Mouse (Mus musculus) heart, embryonic 15.5 days (tissue): Measurements from ENCODE around the gene Mtus2. TPM values are rescaled to one million over a fixed set of nuclear protein-coding genes. Genes with fewer than 3 reads are reported as not detected.

Experiments
- ATAC-seq: fragments of 200-750 bp; cut with Nextera tagmentation; replicated peaks from 2 replicates; pipeline ENCODE4 v1.8.0; 2017; ENCODE audit warnings: low read depth, moderate TSS enrichment; ENCODE audit not compliant: insufficient number of reproducible peaks, insufficient read depth, low FRiP score
- H3K27ac ChIP-seq: fragments of 300-500 bp; sonication (generic); 2 replicates; pipeline ENCODE4 v1.5.1; 2015; ENCODE audit warnings: mild to moderate bottlenecking, inconsistent platforms
- H3K27me3 ChIP-seq: fragments of 300-500 bp; sonication (generic); 2 replicates; pipeline ENCODE4 v1.6.1; 2015; ENCODE audit warnings: inconsistent platforms
- H3K36me3 ChIP-seq: fragments of 300-500 bp; sonication (generic); 2 replicates; pipeline ENCODE4 v1.6.1; 2015; ENCODE audit warnings: mild to moderate bottlenecking, inconsistent platforms
- H3K4me1 ChIP-seq: fragments of 300-500 bp; sonication (generic); replicated peaks from 2 replicates; pipeline ENCODE4 v1.6.1; 2015; ENCODE audit warnings: inconsistent platforms
- H3K4me2 ChIP-seq: fragments of 300-500 bp; sonication (generic); 2 replicates; pipeline ENCODE4 v1.6.1; 2015; ENCODE audit warnings: inconsistent platforms, mild to moderate bottlenecking, moderate library complexity
- H3K4me3 ChIP-seq: fragments of 300-500 bp; sonication (generic); 2 replicates; pipeline ENCODE4 v1.5.1; 2015; ENCODE audit warnings: mild to moderate bottlenecking, inconsistent platforms
- H3K9ac ChIP-seq: fragments of 300-500 bp; sonication (generic); 2 replicates; pipeline ENCODE4 v1.6.1; 2015; ENCODE audit warnings: mild to moderate bottlenecking, inconsistent platforms
- H3K9me3 ChIP-seq: fragments of 300-500 bp; sonication (generic); replicated peaks from 2 replicates; pipeline ENCODE4 v1.6.1; 2016; ENCODE audit warnings: inconsistent platforms
- WGBS: fragments of 180-500 bp; shearing (Covaris S2); methylation state at CpG from one replicate; pipeline ENCODE4 v1.1.7; 2015; ENCODE audit warnings: mixed read lengths; 5-methylcytosine and 5-hydroxymethylcytosine counted together
- polyA plus RNA-seq: library from polyadenylated mRNA; unstranded; fragments of >200 nt; fragmentation: Nextera tagmentation; extraction: Ambion mirVana; gene quantifications from 2 replicates; pipeline ENCODE4 v1.2.1, GENCODE M21; 2015

Mtus2 gene
- polyA plus RNA-seq, 1 experiment from 2014 or later = 121 TPM

DNA sequence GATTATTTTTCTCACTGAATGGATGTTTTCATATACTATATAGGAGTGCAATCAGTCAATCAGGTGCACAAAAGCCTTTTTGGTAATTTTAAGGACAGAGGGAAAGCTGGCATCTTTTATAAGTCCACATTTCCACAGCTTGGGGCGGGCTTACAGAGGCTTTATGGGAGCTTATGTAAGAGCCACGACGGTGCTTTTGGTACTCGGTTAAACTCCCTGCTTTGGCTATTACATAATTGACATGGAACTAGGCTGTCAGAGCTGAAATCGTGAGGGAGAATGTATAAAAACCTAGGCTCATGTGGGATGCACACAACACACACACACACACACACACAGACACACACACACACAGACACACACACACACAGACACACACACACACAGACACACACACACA lies 2.0 kb downstream of the Mtus2 start:
- H3K27ac ChIP-seq = no peak overlapping the region
- peaks cover 24% of the 10 kb centered on the region for H3K4me1 ChIP-seq
- H3K4me3 ChIP-seq = no peak overlapping the region
- no peaks in the 10 kb centered on the region for H3K36me3 ChIP-seq
- peaks cover 17% of the 10 kb centered on the region for H3K27me3 ChIP-seq
- no peak for ATAC-seq
- H3K4me2 ChIP-seq = peak overlapping the region; percentile 97
- H3K9me3 ChIP-seq = no peaks in the 10 kb centered on the region
- WGBS = 29% methylated on average over 5 of the region's 5 CpGs
- H3K9ac ChIP-seq = no peak overlapping the region

DNA sequence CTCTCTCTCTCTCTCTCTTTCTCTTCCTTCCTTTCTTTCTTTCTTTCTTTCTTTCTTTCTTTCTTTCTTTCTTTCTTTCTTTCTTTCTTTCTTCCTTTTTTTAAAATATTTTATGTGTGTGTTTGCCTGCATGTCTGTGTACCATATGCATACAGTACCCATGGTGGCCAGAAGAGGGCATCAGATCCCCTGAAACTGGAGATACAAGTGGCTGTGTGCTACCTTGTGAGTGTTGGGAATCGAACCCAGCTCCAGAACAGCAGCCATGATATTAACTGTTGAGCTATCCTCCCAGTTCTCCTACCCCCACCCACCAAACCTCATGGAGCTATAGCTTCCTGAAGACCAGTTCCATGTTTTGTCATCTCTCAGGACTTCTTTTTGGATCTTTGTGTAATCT lies 3.7 kb downstream of the Mtus2 start:
- no peaks in the 10 kb centered on the region for H3K36me3 ChIP-seq
- H3K9me3 ChIP-seq = no peaks in the 10 kb centered on the region
- H3K4me1 ChIP-seq = peaks cover 22% of the 10 kb centered on the region
- peaks cover 10% of the 10 kb centered on the region for H3K27me3 ChIP-seq
- H3K27ac ChIP-seq = no peak overlapping the region
- 85% methylated on average over 1 of the region's 1 CpGs for WGBS
- no peak for ATAC-seq
- H3K9ac ChIP-seq = no peak overlapping the region
- H3K4me3 ChIP-seq = no peak overlapping the region
- H3K4me2 ChIP-seq = no peak overlapping the region

- no peaks in the 10 kb centered on the region; the same call in 1 of the 2 replicates for H3K27me3 ChIP-seq
- no peak overlapping the region for H3K27ac ChIP-seq
- no peaks in the 10 kb centered on the region for H3K36me3 ChIP-seq
- no peaks in the 10 kb centered on the region for H3K9me3 ChIP-seq
- peaks cover 5% of the 10 kb centered on the region for H3K4me1 ChIP-seq
- WGBS = 58% methylated on average over 13 of the region's 13 CpGs
- H3K4me2 ChIP-seq = 0 out of 2 replicates have a peak overlapping the region, but pooled peaks have one; percentile 30
- no peak for ATAC-seq
- no peak overlapping the region for H3K4me3 ChIP-seq
- H3K9ac ChIP-seq = no peak overlapping the region
Measured at GRCm38 (mm10) chr5:147963820-147964580, 6.9 kb downstream of the Mtus2 start.

DNA sequence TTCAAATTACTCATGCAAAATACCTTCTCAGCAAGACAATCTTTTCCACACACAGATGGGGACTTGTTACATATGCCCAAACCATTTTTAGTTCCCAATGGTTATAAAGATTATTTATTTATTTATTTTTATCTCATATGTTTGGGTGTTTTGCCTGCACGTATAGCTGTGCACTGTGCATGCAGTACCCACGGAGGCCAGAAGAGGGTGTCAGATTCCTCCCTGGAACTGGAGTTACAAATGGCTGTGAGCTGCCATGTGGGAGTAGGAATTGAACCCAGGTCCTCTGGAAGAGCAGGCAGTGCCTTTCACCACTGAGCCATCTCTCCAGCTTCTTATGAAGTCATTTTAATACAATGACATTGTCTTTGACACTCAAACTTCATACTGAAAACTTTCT lies 7.7 kb downstream of the Mtus2 start:
- no peaks in the 10 kb centered on the region for H3K36me3 ChIP-seq
- no peaks in the 10 kb centered on the region for H3K9me3 ChIP-seq
- H3K27me3 ChIP-seq = no peaks in the 10 kb centered on the region; the same call in 1 of the 2 replicates
- no peak overlapping the region for H3K27ac ChIP-seq
- H3K4me3 ChIP-seq = no peak overlapping the region
- no peak for ATAC-seq
- 50% methylated on average over 2 of the region's 2 CpGs for WGBS
- no peak overlapping the region for H3K9ac ChIP-seq
- no peak overlapping the region for H3K4me2 ChIP-seq
- H3K4me1 ChIP-seq = peaks cover 5% of the 10 kb centered on the region; the same call in 1 of the 2 replicates

GRCm38 (mm10) chr5:147966646-147967045 lies 9.5 kb downstream of the Mtus2 start:
- Histone ChIP-seq H3K9me3 (no peaks in the 10 kb centered on the region), H3K27ac (no peak overlapping the region), H3K4me1 (peaks cover 5% of the 10 kb centered on the region; the same call in 1 of the 2 replicates), H3K9ac (no peak overlapping the region), H3K27me3 (no peaks in the 10 kb centered on the region; the same call in 1 of the 2 replicates), H3K36me3 (no peaks in the 10 kb centered on the region), H3K4me2 (no peak overlapping the region), H3K4me3 (no peak overlapping the region)
- no peak for ATAC-seq
- 73% methylated on average over 7 of the region's 7 CpGs for WGBS

DNA sequence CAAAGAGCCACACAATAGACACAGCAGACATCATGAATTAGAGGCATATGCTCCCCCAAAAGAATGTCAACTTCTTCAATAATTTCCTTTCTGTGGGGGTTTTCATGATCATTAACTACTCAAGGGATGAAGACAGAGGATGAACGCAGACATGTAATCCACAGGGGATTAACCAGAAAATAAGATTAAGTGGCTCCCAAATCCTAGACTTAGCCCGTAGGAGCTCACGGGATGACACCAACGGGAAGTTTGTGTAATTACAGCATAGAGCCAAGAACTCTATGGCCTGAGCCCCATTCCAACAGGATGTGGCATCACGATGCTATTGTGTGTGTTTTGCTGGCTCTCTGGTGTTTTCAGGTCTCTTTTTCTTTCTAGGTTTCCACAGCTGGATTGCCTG lies 12.4 kb downstream of the Mtus2 start:
- H3K4me3 ChIP-seq = no peak overlapping the region
- H3K4me1 ChIP-seq = peaks cover 2% of the 10 kb centered on the region; the same call in 1 of the 2 replicates
- H3K9ac ChIP-seq = no peak overlapping the region
- H3K27ac ChIP-seq = no peak overlapping the region
- WGBS = 81% methylated on average over 5 of the region's 5 CpGs
- H3K4me2 ChIP-seq = no peak overlapping the region
- no peaks in the 10 kb centered on the region for H3K36me3 ChIP-seq
- H3K27me3 ChIP-seq = no peaks in the 10 kb centered on the region
- no peak for ATAC-seq
- no peaks in the 10 kb centered on the region for H3K9me3 ChIP-seq

DNA sequence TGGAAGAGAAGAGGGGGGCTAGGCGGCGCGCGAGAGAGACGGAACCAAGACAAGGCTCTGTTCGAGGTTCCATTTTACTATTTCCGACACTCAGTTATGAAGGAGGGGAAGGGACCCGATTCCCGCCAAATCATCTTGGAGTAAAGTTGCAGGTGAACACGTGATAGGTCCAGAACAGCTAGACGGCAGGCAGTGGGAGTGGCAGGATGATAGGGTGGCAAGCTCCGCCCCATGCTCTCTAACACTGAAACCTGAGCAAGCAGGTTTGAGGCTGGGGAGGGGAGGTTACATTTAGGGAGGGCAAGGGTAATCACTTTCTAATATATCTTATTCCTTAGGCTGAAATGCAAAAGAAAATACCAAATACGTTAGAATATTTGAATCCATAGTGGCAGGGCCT lies 18.9 kb downstream of the Mtus2 start:
- no peaks in the 10 kb centered on the region for H3K9me3 ChIP-seq
- no peaks in the 10 kb centered on the region for H3K4me1 ChIP-seq
- no peak overlapping the region for H3K4me2 ChIP-seq
- no peak overlapping the region for H3K9ac ChIP-seq
- no peak overlapping the region for H3K27ac ChIP-seq
- H3K27me3 ChIP-seq = no peaks in the 10 kb centered on the region
- H3K4me3 ChIP-seq = no peak overlapping the region
- 51% methylated on average over 13 of the region's 13 CpGs for WGBS
- H3K36me3 ChIP-seq = no peaks in the 10 kb centered on the region
- ATAC-seq = no peak

GRCm38 (mm10) chr5:147980606-147981005 lies 23.5 kb downstream of the Mtus2 start:
- no peak overlapping the region for H3K4me2 ChIP-seq
- no peaks in the 10 kb centered on the region for H3K9me3 ChIP-seq
- ATAC-seq = no peak

GRCm38 (mm10) chr5:147990289-147990688 lies 33.2 kb downstream of the Mtus2 start:
- no peak overlapping the region for H3K4me2 ChIP-seq
- H3K4me1 ChIP-seq = peaks cover 2% of the 10 kb centered on the region; the same call in 1 of the 2 replicates
- H3K27me3 ChIP-seq = no peaks in the 10 kb centered on the region
- no peak for ATAC-seq
- H3K9ac ChIP-seq = no peak overlapping the region
- no peak overlapping the region for H3K27ac ChIP-seq
- no peaks in the 10 kb centered on the region for H3K9me3 ChIP-seq
- no peaks in the 10 kb centered on the region for H3K36me3 ChIP-seq
- 58% methylated on average over 4 of the region's 4 CpGs for WGBS
- H3K4me3 ChIP-seq = no peak overlapping the region

More at GRCm38 (mm10) chr5:147980606-147981005, 23.5 kb downstream of the Mtus2 start:
- Histone ChIP-seq H3K4me3 (no peak overlapping the region), H3K36me3 (no peaks in the 10 kb centered on the region), H3K9ac (no peak overlapping the region), H3K4me1 (no peaks in the 10 kb centered on the region), H3K27me3 (no peaks in the 10 kb centered on the region), H3K27ac (no peak overlapping the region)
- WGBS = 74% methylated on average over 13 of the region's 13 CpGs

DNA sequence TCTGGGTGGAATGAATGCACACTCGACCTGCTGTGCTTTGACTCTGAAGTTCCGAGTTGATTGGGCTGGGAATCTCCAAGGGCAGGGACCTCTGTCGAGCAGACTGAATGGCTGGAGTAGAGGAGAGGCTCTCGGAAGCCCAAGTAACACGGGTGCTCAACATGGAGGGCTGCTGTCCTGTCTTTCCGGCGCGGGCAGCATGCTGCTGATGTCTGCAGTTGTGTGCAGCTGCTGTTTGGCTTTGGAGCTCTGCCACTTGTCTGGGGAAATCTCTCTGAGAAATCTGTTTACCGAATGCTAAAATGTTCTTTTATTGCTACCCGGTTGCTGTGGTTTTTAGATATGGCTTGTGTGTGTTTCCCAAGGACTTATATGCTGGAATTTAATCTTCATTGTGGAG lies 33.7 kb downstream of the Mtus2 start:
- Histone ChIP-seq H3K9ac (no peak overlapping the region), H3K4me1 (peaks cover 2% of the 10 kb centered on the region; the same call in 1 of the 2 replicates), H3K4me2 (no peak overlapping the region), H3K36me3 (no peaks in the 10 kb centered on the region), H3K4me3 (no peak overlapping the region), H3K27me3 (no peaks in the 10 kb centered on the region), H3K9me3 (no peaks in the 10 kb centered on the region), H3K27ac (no peak overlapping the region)
- ATAC-seq = no peak
- 84% methylated on average over 10 of the region's 10 CpGs for WGBS

DNA sequence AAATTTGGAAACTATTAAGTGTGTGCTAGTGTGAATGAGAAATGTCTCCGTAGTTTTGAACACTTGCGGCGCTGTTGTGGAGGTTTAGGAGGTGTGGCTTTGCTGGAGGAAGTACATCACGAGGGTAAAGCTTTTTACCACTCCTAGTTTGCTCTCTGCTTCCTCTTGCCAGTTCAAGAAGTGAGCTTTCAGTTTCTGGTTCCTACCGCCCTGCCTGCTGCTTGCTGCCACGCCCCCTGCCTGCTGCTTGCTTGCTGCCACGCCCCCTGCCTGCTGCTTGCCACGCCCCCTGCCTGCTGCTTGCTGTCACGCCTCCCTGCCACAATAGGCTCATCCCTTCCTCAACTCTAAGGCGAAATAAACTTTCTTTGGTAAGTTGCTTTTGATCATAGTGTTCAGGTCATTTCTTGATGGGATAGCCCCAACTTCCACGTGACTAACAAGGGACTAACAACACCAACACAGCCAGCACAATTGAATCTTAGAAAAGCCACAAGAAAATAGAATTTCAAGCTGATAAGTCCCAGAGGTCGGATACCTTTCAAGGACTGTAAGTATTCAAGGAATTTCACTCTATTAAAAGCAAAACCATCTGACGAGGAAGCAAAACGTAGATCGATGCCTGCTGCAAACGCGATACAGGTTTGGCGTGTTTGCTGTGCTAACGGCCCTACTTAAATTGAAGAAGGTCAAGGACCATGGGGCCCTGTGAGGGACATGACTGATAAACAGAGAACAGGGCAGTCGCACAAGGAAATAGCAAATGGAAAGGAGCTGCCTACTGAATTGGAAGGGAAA lies 35.7 kb downstream of the Mtus2 start:
- peak overlapping the region; percentile 62 for H3K4me2 ChIP-seq
- no peak overlapping the region for H3K9ac ChIP-seq
- H3K27ac ChIP-seq = peak overlapping the region; percentile 66
- 7% methylated on average over 20 of the region's 20 CpGs for WGBS
- H3K4me3 ChIP-seq = peak overlapping the region; percentile 30
- peaks cover 2% of the 10 kb centered on the region; the same call in 1 of the 2 replicates for H3K4me1 ChIP-seq
- no peaks in the 10 kb centered on the region for H3K9me3 ChIP-seq
- H3K27me3 ChIP-seq = no peaks in the 10 kb centered on the region
- no peaks in the 10 kb centered on the region for H3K36me3 ChIP-seq
- peak; percentile 80 for ATAC-seq
